Mouse (Mus musculus): ENCODE measurements around the gene Tnp2. TPM values are rescaled to one million over a fixed set of nuclear protein-coding genes. Genes with fewer than 3 reads are reported as not detected.

Tnp2 gene
- polyA plus RNA-seq, 1 experiment: not detected

- H3K4me3 ChIP-seq (replicated peaks): peak overlapping the region; percentile 99
- no peaks in the 10 kb centered on the region for H3K9me3 ChIP-seq
- H3K27me3 ChIP-seq (replicated peaks): peaks cover 25% of the 10 kb centered on the region
- H3K4me1 ChIP-seq: peaks cover 79% of the 10 kb centered on the region
- TF ChIP-seq GATA1 (IDR thresholded peaks at IDR 0.05; ENCODE audit: borderline replicate concordance, low read length) (no peak), FLI1 (IDR thresholded peaks at IDR 0.05; ENCODE audit: low read length) (no peak)
- H3K36me3 ChIP-seq (replicated peaks; ENCODE audit: low read length): peaks cover 27% of the 10 kb centered on the region
These were observed 4.3 kb downstream of the Tnp2 start for GRCm38 (mm10) chr16:10783883-10784792.

GRCm38 (mm10) chr16:10783451-10783850 lies 5.0 kb downstream of the Tnp2 start:
- Histone ChIP-seq H3K4me1 (peaks cover 78% of the 10 kb centered on the region), H3K4me3 (replicated peaks) (peak overlapping the region; percentile 99), H3K36me3 (replicated peaks; ENCODE audit: low read length) (peaks cover 29% of the 10 kb centered on the region), H3K27me3 (replicated peaks) (peaks cover 20% of the 10 kb centered on the region), H3K9me3 (no peaks in the 10 kb centered on the region)
- TF ChIP-seq FLI1 (IDR thresholded peaks at IDR 0.05; ENCODE audit: low read length) (no peak), GATA1 (IDR thresholded peaks at IDR 0.05; ENCODE audit: borderline replicate concordance, low read length) (no peak)

DNA sequence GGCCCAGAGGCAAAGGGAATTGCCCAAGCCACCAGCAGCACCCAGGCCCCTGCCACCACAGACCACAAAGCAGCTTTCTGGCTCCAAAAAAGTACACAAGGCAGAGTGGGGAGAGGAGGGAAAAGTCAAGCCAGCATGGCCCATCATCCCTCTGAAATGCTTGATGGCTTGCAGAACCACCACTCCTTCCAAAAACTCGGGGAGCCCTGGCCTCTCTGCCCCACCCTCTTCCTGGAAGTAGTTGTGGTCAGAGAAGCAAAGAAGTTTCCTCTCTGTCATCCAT lies 5.4 kb downstream of the Tnp2 start:
- no peak for TF ChIP-seq FLI1 (IDR thresholded peaks at IDR 0.05; ENCODE audit: low read length)
- TF ChIP-seq GATA1 (IDR thresholded peaks at IDR 0.05; ENCODE audit: borderline replicate concordance, low read length): no peak
- Histone ChIP-seq H3K4me3 (replicated peaks) (peak overlapping the region; percentile 99), H3K4me1 (peaks cover 75% of the 10 kb centered on the region), H3K27me3 (replicated peaks) (peaks cover 18% of the 10 kb centered on the region), H3K36me3 (replicated peaks; ENCODE audit: low read length) (peaks cover 29% of the 10 kb centered on the region), H3K9me3 (no peaks in the 10 kb centered on the region)

GRCm38 (mm10) chr16:10782377-10783151 lies 5.9 kb downstream of the Tnp2 start:
- H3K4me3 ChIP-seq (replicated peaks): peak overlapping the region; percentile 99

DNA sequence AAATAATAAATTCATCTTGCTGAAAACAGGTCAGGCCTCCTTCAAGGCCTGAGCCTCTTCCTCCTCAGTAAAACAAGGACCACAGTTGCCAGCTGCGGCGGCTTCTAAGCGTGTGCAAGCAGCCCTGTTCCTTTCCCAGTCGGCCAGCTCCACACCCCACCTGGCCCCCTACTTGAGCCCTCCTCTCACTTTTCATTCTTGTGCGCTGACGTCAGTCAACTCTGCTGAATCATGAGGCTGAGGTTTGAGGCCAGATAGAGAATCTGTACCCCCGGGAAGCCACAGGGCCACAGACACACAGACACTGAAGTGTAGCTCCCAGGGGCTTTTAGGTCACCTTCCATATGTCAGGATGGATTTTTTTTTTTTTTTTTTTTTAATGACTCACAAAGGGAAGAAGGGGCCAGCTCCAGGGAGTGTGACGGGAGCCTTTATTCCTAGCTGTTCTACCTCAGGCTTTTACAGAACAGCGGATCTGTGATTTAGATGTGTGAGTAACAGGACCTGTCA lies 6.5 kb downstream of the Tnp2 start:
- H3K4me3 ChIP-seq (replicated peaks): no peak overlapping the region
- peaks cover 25% of the 10 kb centered on the region for H3K27me3 ChIP-seq (replicated peaks)
- TF ChIP-seq GATA1 (IDR thresholded peaks at IDR 0.05; ENCODE audit: borderline replicate concordance, low read length): no peak
- no peak for TF ChIP-seq FLI1 (IDR thresholded peaks at IDR 0.05; ENCODE audit: low read length)
- H3K4me1 ChIP-seq: peaks cover 75% of the 10 kb centered on the region
- no peaks in the 10 kb centered on the region for H3K9me3 ChIP-seq
- H3K36me3 ChIP-seq (replicated peaks; ENCODE audit: low read length): peaks cover 29% of the 10 kb centered on the region

More at GRCm38 (mm10) chr16:10782377-10783151, 5.9 kb downstream of the Tnp2 start:
- Histone ChIP-seq H3K4me1 (peaks cover 75% of the 10 kb centered on the region), H3K9me3 (no peaks in the 10 kb centered on the region), H3K27me3 (replicated peaks) (peaks cover 20% of the 10 kb centered on the region), H3K36me3 (replicated peaks; ENCODE audit: low read length) (peaks cover 29% of the 10 kb centered on the region)
- TF ChIP-seq FLI1 (IDR thresholded peaks at IDR 0.05; ENCODE audit: low read length) (no peak), GATA1 (IDR thresholded peaks at IDR 0.05; ENCODE audit: borderline replicate concordance, low read length) (no peak)

- Histone ChIP-seq H3K27me3 (replicated peaks) (peaks cover 26% of the 10 kb centered on the region), H3K4me3 (replicated peaks) (no peak overlapping the region), H3K9me3 (no peaks in the 10 kb centered on the region), H3K36me3 (replicated peaks; ENCODE audit: low read length) (peaks cover 29% of the 10 kb centered on the region), H3K4me1 (peaks cover 78% of the 10 kb centered on the region)
- no peak for TF ChIP-seq GATA1 (IDR thresholded peaks at IDR 0.05; ENCODE audit: borderline replicate concordance, low read length)
- TF ChIP-seq FLI1 (IDR thresholded peaks at IDR 0.05; ENCODE audit: low read length): no peak
These were observed 7.8 kb downstream of the Tnp2 start for GRCm38 (mm10) chr16:10780631-10781120.

- H3K4me1 ChIP-seq: peaks cover 84% of the 10 kb centered on the region
- TF ChIP-seq GATA1 (IDR thresholded peaks at IDR 0.05; ENCODE audit: borderline replicate concordance, low read length) (no peak), FLI1 (IDR thresholded peaks at IDR 0.05; ENCODE audit: low read length) (no peak)
- H3K4me3 ChIP-seq (replicated peaks): no peak overlapping the region
- peaks cover 25% of the 10 kb centered on the region for H3K36me3 ChIP-seq (replicated peaks; ENCODE audit: low read length)
- no peaks in the 10 kb centered on the region for H3K9me3 ChIP-seq
- H3K27me3 ChIP-seq (replicated peaks): peaks cover 26% of the 10 kb centered on the region
These were observed 10.8 kb downstream of the Tnp2 start for GRCm38 (mm10) chr16:10777579-10778160.

DNA sequence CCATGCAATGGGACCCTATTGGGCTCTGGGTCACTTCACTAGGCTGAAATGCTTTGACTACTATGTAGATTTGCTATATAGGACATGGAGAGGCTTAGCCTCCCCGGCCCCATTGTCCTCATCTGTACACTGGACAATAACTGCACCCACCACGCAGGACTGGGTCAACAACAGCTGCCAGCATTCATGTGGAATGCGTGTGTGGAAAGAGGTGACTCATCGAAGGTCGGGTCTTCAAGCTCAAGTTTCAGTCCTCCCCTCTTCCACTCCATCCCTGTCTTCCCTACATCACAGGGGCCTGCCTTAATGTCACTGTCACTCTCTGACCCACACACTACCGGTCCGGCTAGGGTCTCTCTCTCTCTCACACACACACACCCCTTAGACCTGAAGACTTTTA lies 12.1 kb downstream of the Tnp2 start:
- TF ChIP-seq FLI1 (IDR thresholded peaks at IDR 0.05; ENCODE audit: low read length): no peak
- no peak for TF ChIP-seq GATA1 (IDR thresholded peaks at IDR 0.05; ENCODE audit: borderline replicate concordance, low read length)
- H3K4me1 ChIP-seq: peaks cover 84% of the 10 kb centered on the region
- H3K9me3 ChIP-seq: no peaks in the 10 kb centered on the region
- H3K36me3 ChIP-seq (replicated peaks; ENCODE audit: low read length): peaks cover 15% of the 10 kb centered on the region
- no peak overlapping the region for H3K4me3 ChIP-seq (replicated peaks)
- H3K27me3 ChIP-seq (replicated peaks): peaks cover 21% of the 10 kb centered on the region

- Histone ChIP-seq H3K4me3 (replicated peaks) (peak overlapping the region; percentile 73), H3K27me3 (replicated peaks) (peaks cover 14% of the 10 kb centered on the region), H3K9me3 (no peaks in the 10 kb centered on the region), H3K4me1 (peaks cover 87% of the 10 kb centered on the region), H3K36me3 (replicated peaks; ENCODE audit: low read length) (peaks cover 3% of the 10 kb centered on the region)
- no peak for TF ChIP-seq GATA1 (IDR thresholded peaks at IDR 0.05; ENCODE audit: borderline replicate concordance, low read length)
- TF ChIP-seq FLI1 (IDR thresholded peaks at IDR 0.05; ENCODE audit: low read length): no peak
These were observed 13.7 kb downstream of the Tnp2 start for GRCm38 (mm10) chr16:10774726-10775125.
